Mouse (Mus musculus) gastrocnemius, adult 2 months (tissue): ENCODE data around the gene Ern2. TPM values are rescaled to one million over a fixed set of nuclear protein-coding genes. Genes with fewer than 3 reads are reported as not detected.

Source experiments
- DNase-seq: peaks from one replicate; pipeline ENCODE4 v3.0.0; 2022
- H3K27ac ChIP-seq: fragments of 200-600 bp; 2 replicates; pipeline ENCODE4 v1.8.1; 2022; ENCODE audit warnings: mild to moderate bottlenecking
- H3K4me3 ChIP-seq: fragments of 200-600 bp; 2 replicates; pipeline ENCODE4 v1.8.1; 2022; ENCODE audit warnings: mild to moderate bottlenecking, moderate library complexity
- CTCF ChIP-seq: fragments of 200-600 bp; IDR thresholded peaks from 2 replicates; pipeline ENCODE4 v1.8.1; 2022; ENCODE audit warnings: antibody characterized with exemption, mild to moderate bottlenecking, moderate library complexity
- intact Hi-C: fragments of 180-260 bp; cut with DNase I; formaldehyde crosslinking; loops from one replicate; pipeline ENCODE4 v1.15.1; 2025
- total RNA-seq, 2 experiments: library from RNA; stranded (reverse); gene quantifications; 2 replicates each; pipeline ENCODE4 v1.2.3; 2021

The Ern2 gene
- total RNA-seq, 2 experiments from 2014 or later: not detected

DNA sequence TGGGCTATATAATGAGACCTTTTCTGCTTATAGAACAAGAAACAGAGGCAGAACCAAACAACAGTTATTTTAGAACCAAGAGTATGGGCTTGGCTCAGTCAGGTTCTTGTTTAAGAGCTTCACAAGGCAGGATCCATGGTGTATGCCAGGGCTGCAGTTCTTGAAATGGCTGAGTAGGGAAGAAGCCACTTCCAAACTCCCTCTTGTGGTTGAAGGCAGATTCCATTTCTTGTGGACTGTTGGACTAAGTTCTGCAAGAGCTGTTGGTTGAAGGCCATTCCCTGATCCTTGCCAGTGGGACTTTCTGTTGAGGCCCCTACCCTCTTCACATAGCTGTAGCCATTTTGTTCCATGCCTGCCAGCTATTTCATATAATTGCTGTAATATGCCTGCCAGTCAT is 7.9 kb upstream of the Ern2 start:
- H3K4me3 ChIP-seq: no peak overlapping the region
- TF ChIP-seq CTCF: no peak
- intact Hi-C loops: no loop called here
- DNase-seq: no peak
- no peak overlapping the region for H3K27ac ChIP-seq

DNA sequence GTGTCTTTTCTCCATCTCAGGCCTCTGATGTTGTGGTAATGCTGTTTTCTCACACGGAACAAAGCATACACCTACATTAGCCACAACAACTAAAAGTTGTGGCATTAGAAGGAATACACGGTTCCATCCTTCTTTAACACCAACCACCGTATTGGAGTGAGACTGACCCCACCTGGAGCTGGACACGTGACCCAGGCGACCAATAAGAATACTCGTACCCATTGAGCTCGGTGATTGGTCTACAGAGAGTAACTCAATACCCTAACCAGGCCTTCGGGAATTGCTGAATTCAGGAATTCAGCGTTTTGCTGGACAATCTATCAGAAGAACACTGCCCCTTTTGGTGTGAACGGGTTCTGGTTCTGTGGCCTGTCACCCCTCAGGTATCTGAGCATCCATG is 5.1 kb upstream of the Ern2 start:
- intact Hi-C loops: no loop called here
- Histone ChIP-seq H3K27ac (no peak overlapping the region), H3K4me3 (no peak overlapping the region)
- no peak for DNase-seq
- TF ChIP-seq CTCF: no peak

DNA sequence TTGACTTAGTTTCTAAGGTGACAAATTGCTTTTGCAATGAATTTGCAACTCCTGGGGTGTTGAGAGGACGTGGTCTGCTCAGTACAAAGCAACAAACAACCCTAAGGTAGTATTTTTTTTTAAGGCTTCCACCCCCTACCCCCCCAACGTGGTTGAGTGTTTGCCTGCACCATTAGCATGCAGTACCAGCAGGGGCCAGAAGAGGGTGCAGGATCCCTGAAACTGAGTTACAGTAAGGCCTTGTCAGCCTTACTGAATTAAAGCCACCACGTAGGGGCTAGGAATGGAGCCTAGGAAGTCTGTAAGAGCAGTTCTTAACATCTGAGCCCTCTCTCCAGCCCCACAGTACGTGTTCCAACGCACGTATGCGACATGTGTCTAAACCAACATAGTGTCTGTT is 3.5 kb upstream of the Ern2 start:
- no peak overlapping the region for H3K27ac ChIP-seq
- peak; percentile 66 for TF ChIP-seq CTCF
- intact Hi-C loops: no loop called here
- DNase-seq: peak; percentile 37
- H3K4me3 ChIP-seq: no peak overlapping the region

DNA sequence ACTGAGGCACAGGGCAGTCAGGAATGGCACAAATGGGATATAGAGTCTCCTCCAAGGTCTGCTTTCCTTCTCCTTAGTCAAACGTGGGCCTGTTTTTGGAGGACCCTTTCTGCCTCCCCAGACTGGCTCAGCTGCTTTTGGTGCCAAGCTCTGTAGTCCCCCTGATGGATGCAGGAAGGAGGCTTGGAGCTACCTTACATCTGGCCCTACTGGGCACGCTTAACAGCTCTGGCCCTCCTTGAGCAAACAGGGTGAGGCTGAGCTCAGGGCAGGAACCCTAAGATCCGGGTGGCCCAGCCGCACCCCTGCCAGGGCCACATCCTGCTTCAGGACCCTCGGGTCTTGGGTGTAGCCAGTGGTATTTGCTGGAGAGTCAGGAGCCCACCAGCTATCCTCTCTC is 1.4 kb downstream of the Ern2 start:
- intact Hi-C loops: no loop called here
- TF ChIP-seq CTCF: no peak

DNA sequence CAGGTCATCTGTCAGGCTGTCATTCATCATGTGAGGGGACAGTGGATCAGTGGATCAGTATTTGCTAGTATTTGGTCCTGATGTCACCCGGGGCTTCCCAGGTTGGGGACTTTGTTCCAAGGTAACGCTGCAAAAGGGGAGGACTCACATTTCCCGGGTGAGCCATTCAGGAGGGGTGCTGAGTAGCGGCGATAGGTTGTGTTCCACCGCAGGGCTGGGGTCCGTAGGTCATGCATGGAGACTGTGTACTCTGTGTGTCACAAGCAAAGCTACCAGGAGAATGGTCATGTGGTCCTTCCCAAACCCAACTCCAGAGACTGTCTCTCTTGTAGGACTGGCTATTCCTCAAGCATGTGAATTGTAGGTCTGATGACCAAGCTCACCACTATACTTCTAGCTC is 5.3 kb downstream of the Ern2 start:
- no peak for TF ChIP-seq CTCF
- Histone ChIP-seq H3K27ac (no peak overlapping the region), H3K4me3 (no peak overlapping the region)
- intact Hi-C loops: no loop called here
- no peak for DNase-seq

More for the DNA sequence above, 1.4 kb downstream of the Ern2 start:
- DNase-seq: no peak
- Histone ChIP-seq H3K4me3 (no peak overlapping the region), H3K27ac (no peak overlapping the region)

DNA sequence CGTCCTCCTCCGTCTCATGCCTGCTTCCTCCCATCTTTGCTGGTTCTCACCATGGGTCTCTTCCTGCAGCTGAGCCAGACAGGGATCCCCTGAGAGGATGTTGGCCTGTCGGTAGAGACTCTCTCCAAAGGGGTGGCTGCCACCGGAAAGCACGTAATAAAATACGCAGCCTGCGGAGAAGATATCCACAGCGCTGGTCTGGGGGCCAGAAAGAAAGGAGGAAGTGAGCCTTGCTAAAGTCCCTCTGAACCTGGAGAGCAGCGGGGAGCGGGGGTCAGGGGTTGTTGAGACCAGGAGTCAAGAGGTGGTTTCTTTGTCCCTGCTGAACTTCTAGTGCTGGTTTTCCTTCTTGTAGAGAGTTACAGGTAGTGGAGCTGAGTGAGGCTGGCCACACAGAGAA is 14.4 kb downstream of the Ern2 start:
- H3K27ac ChIP-seq: no peak overlapping the region
- no peak for DNase-seq
- intact Hi-C loops: no loop called here
- no peak overlapping the region for H3K4me3 ChIP-seq
- no peak for TF ChIP-seq CTCF

GRCm38 (mm10) chr7:122170705-122171104 is 15.3 kb downstream of the Ern2 start:
- intact Hi-C loops: no loop called here
- no peak overlapping the region for H3K27ac ChIP-seq
- TF ChIP-seq CTCF: no peak
- no peak for DNase-seq
- no peak overlapping the region for H3K4me3 ChIP-seq

GRCm38 (mm10) chr7:122167203-122167602 is 18.8 kb downstream of the Ern2 start:
- Histone ChIP-seq H3K4me3 (no peak overlapping the region), H3K27ac (no peak overlapping the region)
- no peak for TF ChIP-seq CTCF
- intact Hi-C loops: no loop called here
- DNase-seq: no peak

- no peak overlapping the region for H3K27ac ChIP-seq
- intact Hi-C loops: no loop called here
- no peak for DNase-seq
- H3K4me3 ChIP-seq: no peak overlapping the region
- no peak for TF ChIP-seq CTCF
These were observed 22.2 kb downstream of the Ern2 start for GRCm38 (mm10) chr7:122163766-122164165.

GRCm38 (mm10) chr7:122160037-122160436 is 26.0 kb downstream of the Ern2 start:
- intact Hi-C loops: no loop called here
- H3K27ac ChIP-seq: no peak overlapping the region
- DNase-seq: no peak
- H3K4me3 ChIP-seq: peak overlapping the region; percentile 81
- no peak for TF ChIP-seq CTCF

DNA sequence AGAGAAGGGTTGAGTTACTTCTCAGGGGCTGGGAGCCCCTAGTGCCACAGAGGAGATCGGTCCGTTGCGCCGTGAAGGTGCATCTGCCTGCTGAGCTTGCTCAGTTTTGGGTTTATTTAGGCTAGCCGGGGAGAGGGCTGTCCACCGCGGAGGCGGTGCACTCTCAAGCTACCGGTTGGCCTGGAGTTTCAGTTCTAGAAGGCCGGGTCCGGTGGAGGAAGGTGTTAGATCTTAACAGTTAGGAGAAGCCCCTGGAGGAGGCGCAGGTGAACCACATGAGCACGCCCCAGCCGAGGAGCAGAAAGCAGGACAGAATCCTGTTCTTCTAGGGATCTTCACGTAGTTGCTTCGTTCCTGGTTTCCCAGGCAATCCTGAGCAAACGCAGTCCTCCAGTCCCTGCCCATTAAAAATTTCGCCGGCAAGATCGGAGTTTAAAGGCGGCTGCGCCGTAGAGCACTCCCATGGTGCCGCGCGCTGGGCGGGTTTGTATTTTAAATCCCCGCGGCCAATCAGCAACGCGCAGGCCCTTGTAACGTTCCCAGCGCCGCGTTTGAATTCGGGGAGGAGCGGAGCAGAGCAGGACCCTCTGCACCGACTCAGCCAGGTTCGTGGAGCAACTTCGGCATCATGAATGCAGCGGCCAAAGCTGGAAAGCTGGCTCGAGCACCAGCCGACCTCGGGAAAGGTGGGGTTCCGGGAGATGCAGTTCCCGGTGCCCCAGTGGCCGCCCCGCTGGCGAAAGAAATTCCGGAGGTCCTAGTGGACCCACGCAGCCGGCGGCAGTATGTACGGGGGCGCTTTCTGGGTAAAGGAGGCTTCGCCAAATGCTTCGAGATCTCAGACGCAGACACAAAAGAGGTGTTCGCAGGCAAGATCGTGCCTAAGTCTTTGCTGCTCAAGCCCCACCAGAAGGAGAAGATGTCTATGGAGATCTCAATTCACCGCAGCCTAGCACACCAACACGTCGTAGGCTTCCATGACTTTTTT is 26.8 kb downstream of the Ern2 start, which contains the start of gene Plk1:
Gene Plk1, plus strand, starts transcription at position 525 of the 988 bp plus-strand sequence.
- intact Hi-C loops: no loop called here
- TF ChIP-seq CTCF: no peak; the same call in 1 of the 2 replicates
- H3K4me3 ChIP-seq: peak within 1 kb of the TSS; percentile 81
- peak; percentile 82 for DNase-seq
- peak within 1 kb of the TSS; percentile 57 for H3K27ac ChIP-seq

- no peak for DNase-seq
- peak overlapping the region; percentile 57 for H3K27ac ChIP-seq
- H3K4me3 ChIP-seq: peak overlapping the region; percentile 81
- intact Hi-C loops: no loop called here
- no peak for TF ChIP-seq CTCF
These were observed 27.5 kb downstream of the Ern2 start for GRCm38 (mm10) chr7:122158488-122158887.

DNA sequence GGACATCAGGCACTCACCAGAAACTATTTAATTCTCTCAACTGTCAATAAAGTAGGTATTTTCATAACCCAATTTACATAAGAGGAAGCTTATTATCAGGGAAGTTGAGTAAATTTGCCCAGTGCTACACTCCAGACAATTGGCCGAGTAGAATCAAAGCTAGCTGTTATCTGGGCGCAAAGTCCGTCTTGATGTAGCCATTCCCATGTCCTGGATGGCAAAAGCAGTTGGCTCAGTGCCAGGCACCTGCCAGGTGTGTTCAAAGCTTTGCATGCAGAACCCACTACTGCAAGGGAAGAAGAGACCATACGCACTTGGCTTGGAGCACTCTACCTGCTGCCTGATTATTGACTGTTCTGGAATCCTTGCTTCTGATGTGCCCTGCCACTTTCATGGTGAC is 33.5 kb downstream of the Ern2 start:
- TF ChIP-seq CTCF: no peak
- no peak for DNase-seq
- intact Hi-C loops: no loop called here
- Histone ChIP-seq H3K4me3 (no peak overlapping the region), H3K27ac (no peak overlapping the region)

GRCm38 (mm10) chr7:122140991-122141390 is 45.0 kb downstream of the Ern2 start:
- H3K27ac ChIP-seq: no peak overlapping the region
- TF ChIP-seq CTCF: no peak
- intact Hi-C loops: no loop called here
- no peak for DNase-seq
- H3K4me3 ChIP-seq: no peak overlapping the region
